Mouse (Mus musculus) C2C12 (cell line): ENCODE measurements around the gene Mtfr1l.

Source experiments
- CEBPB ChIP-seq: IDR thresholded peaks from one replicate; pipeline ENCODE4 v1.6.1; 2011; ENCODE audit warnings: low read depth, mild to moderate bottlenecking, control low read depth, moderate library complexity
- CTCF ChIP-seq: IDR thresholded peaks from one replicate; pipeline ENCODE4 v1.5.1; 2011; ENCODE audit not compliant: control insufficient read depth, insufficient read depth, insufficient read length
- FOSL1 ChIP-seq: IDR thresholded peaks from one replicate; pipeline ENCODE4 v1.8.0; 2011; ENCODE audit warnings: mild to moderate bottlenecking, low read length; ENCODE audit not compliant: poor library complexity, insufficient read depth, severe bottlenecking
- MAX ChIP-seq: IDR thresholded peaks from one replicate; pipeline ENCODE4 v1.6.1; 2011; ENCODE audit warnings: mild to moderate bottlenecking, control low read depth
- MYOD1 ChIP-seq: IDR thresholded peaks from one replicate; pipeline ENCODE4 v1.6.1; 2011; ENCODE audit warnings: low read depth; ENCODE audit not compliant: control insufficient read depth, insufficient read length
- MYOG ChIP-seq: IDR thresholded peaks from one replicate; pipeline ENCODE4 v1.6.1; 2011; ENCODE audit not compliant: control insufficient read depth, insufficient read length; ENCODE audit errors: extremely low read depth
- USF1 ChIP-seq: IDR thresholded peaks from one replicate; pipeline ENCODE4 v1.6.1; 2011; ENCODE audit warnings: low read depth, mild to moderate bottlenecking, control low read depth, moderate library complexity

DNA sequence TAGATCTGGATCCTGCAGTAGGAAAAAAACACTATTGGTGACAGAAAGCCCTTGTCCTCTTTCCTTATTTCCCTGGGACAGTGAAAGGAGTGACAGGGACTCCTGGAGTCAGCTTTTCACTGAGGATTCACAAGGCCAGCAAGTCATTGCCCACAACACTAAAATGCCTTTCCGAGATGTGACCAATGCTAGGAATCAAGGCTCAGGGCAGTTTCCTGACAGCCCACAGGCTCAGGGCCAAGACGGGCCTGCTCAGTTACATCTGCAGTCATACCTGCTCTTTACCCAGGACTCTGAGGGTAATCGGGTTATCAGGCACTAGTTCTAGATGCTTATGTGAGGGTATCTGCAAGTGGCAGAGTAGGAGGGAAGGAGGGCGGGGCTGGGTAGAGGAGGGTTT is 11.7 kb downstream of the Mtfr1l start:
- TF ChIP-seq CTCF = no peak
- no peak for TF ChIP-seq MYOD1
- TF ChIP-seq MAX = no peak
- TF ChIP-seq USF1 = no peak
- TF ChIP-seq MYOG = no peak
- TF ChIP-seq FOSL1 = no peak
- TF ChIP-seq CEBPB = no peak
